Mouse (Mus musculus): Measurements from ENCODE around the gene Acadvl.

- TF ChIP-seq TAL1 (IDR thresholded peaks at IDR 0.05; ENCODE audit: low read length) (no peak), GATA1 (IDR thresholded peaks at IDR 0.05; ENCODE audit: low read length) (no peak)
Observed at GRCm38 (mm10) chr11:70018131-70018990, 3.1 kb upstream of the Acadvl start.
